In genomic region chr12:17221891-17222428, GRCm38 (mm10) we compare ENCODE assay signal across 9 mouse cellular contexts. TPM values are rescaled to one million over a fixed set of nuclear protein-coding genes. Genes with fewer than 3 reads are reported as not detected.
A peak's percentile ranks its signal among the peaks of the same experiment; 100 is the strongest.
DNase-seq lines count a peak whose midpoint lies in the region; TF ChIP-seq lines count a peak whose summit lies in the region.
"Had no signal": no experiment of that assay in that cellular context is flagged by ENCODE, and none has a peak within 500 bp of the region (broad histone marks: within the 10 kb centered on the region; RNA-seq: fewer than 3 reads in every experiment).

No protein-coding gene starts in this region.

- no peaks in the 10 kb centered on the region for H3K79me2 ChIP-seq in CH12.LX (replicated peaks; ENCODE audit: control insufficient read depth, extremely low read depth, insufficient read depth, poor library complexity, severe bottlenecking)

- peak; percentile 40 for TF ChIP-seq CTCF in kidney, adult 2 months (conservative IDR thresholded peaks at IDR 0.05; ENCODE audit: insufficient read depth, insufficient read length, low read depth, low read length)
- peak; percentile 81 to 91 for TF ChIP-seq CTCF in CH12.LX (conservative IDR thresholded peaks at IDR 0.05 in 1 of 2, IDR thresholded peaks at IDR 0.05 in 1 of 2; ENCODE audit: low read depth in 2 of 2, low read length in 2 of 2)

- no peaks in the 10 kb centered on the region for H3K27me3 ChIP-seq in kidney, adult 2 months (replicated peaks; ENCODE audit: control insufficient read depth, insufficient read depth, low read length)
- H3K27me3 ChIP-seq in CH12.LX (replicated peaks) = no peaks in the 10 kb centered on the region
- H3K27me3 ChIP-seq: heart, embryonic 15.5 days; neural tube, embryonic 12.5 days had no signal

- dilution Hi-C loops in CH12.LX (cut with MboI; ENCODE audit: extremely low pct_ligation_motif_present, extremely low pct_unique_long_range_greater_than_20kb, low sequenced_read_pairs) = no loop called here

- no peak overlapping the region for H3K9ac ChIP-seq in CH12.LX (ENCODE audit: insufficient read depth, low read depth)
- H3K9ac ChIP-seq: heart, embryonic 15.5 days; neural tube, embryonic 12.5 days had no signal

- DNase-seq in kidney, adult 2 months = no peak
- no peak for DNase-seq in kidney, postnatal 25 days
- DNase-seq in CH12.LX (ENCODE audit: extremely low read depth) = peak; percentile 59
- DNase-seq in ZHBTc4 (ENCODE audit: low read depth, low spot score) = peak; percentile 57
- peak; percentile 35 for DNase-seq in lung, postnatal 36 days
- no peak for DNase-seq in cerebellum, postnatal 36 days
- no peak for DNase-seq in layer of hippocampus, adult 18-20 months (ENCODE audit: low spot score in 2 of 2)

- no peaks in the 10 kb centered on the region for H3K9me3 ChIP-seq in CH12.LX (replicated peaks; ENCODE audit: low read length)
- H3K9me3 ChIP-seq: heart, embryonic 15.5 days; neural tube, embryonic 12.5 days had no signal

- H3K4me1 ChIP-seq in kidney, adult 2 months (ENCODE audit: control insufficient read depth, insufficient read depth, low read length) = no peaks in the 10 kb centered on the region
- peaks cover 0 to 5% of the 10 kb centered on the region in 2 experiments; a peak in 2 of 4 replicates for H3K4me1 ChIP-seq in CH12.LX (ENCODE audit: control insufficient read depth in 1 of 2, insufficient read depth in 2 of 2)
- H3K4me1 ChIP-seq: heart, embryonic 15.5 days; neural tube, embryonic 12.5 days had no signal

- no peak for TF ChIP-seq POLR2A in kidney, adult 2 months (IDR thresholded peaks at IDR 0.05; ENCODE audit: low read depth, low read length)
- TF ChIP-seq POLR2A in CH12.LX (IDR thresholded peaks at IDR 0.05; ENCODE audit: low read depth, low read length) = no peak

- no peak overlapping the region for H3K4me3 ChIP-seq in kidney, adult 2 months (ENCODE audit: insufficient read depth, low read depth, low read length)
- H3K4me3 ChIP-seq in CH12.LX (replicated peaks in 1 of 3; ENCODE audit: low read depth in 2 of 3, low read length in 2 of 3, poor library complexity in 1 of 3) = no peak overlapping the region
- H3K4me3 ChIP-seq: heart, embryonic 15.5 days; neural tube, embryonic 12.5 days had no signal

- in situ Hi-C loops in CH12.LX (cut with MboI; ENCODE audit: low pct_ligation_motif_present, low pct_unique_long_range_greater_than_20kb, low sequenced_read_pairs) = no loop called here

- H3K27ac ChIP-seq in kidney, adult 2 months (ENCODE audit: insufficient read depth, low read depth, low read length) = no peak overlapping the region
- H3K27ac ChIP-seq in CH12.LX (ENCODE audit: insufficient read depth, low read depth) = no peak overlapping the region
- H3K27ac ChIP-seq: heart, embryonic 15.5 days; neural tube, embryonic 12.5 days had no signal

- TF ChIP-seq RAD21 in CH12.LX (IDR thresholded peaks at IDR 0.05; ENCODE audit: low read depth, low read length) = peak; percentile 59

- no peaks in the 10 kb centered on the region for H3K36me3 ChIP-seq in kidney, adult 2 months (ENCODE audit: control insufficient read depth, insufficient read depth, low read length)
- no peaks in the 10 kb centered on the region for H3K36me3 ChIP-seq in CH12.LX (replicated peaks in 1 of 2; ENCODE audit: control insufficient read depth in 1 of 2, insufficient read depth in 1 of 2, low read length in 1 of 2)
- H3K36me3 ChIP-seq: heart, embryonic 15.5 days; neural tube, embryonic 12.5 days had no signal

- TF ChIP-seq EP300 in CH12.LX (IDR thresholded peaks at IDR 0.05; ENCODE audit: low read length) = no peak

- WGBS in kidney, adult 2 months = 50% methylated on average over 5 of the region's 5 CpGs

- H3K4me2 ChIP-seq in CH12.LX (ENCODE audit: insufficient read depth, low read depth, poor library complexity, severe bottlenecking) = peak overlapping the region; percentile 64
- H3K4me2 ChIP-seq: heart, embryonic 15.5 days; neural tube, embryonic 12.5 days had no signal

TF ChIP-seq in CH12.LX, 34 proteins besides CTCF, POLR2A, EP300 and RAD21:
- peak; percentile 79 for TF ChIP-seq SMC3 (IDR thresholded peaks at IDR 0.05; ENCODE audit: low read depth, low read length)
- TF ChIP-seq NELFE (IDR thresholded peaks at IDR 0.05; ENCODE audit: low read depth, low read length) = no peak
- no peak for TF ChIP-seq SIN3A (IDR thresholded peaks at IDR 0.05; ENCODE audit: low read length)

RNA-seq across cellular contexts. Expression of gene Pdia6, which starts 44.4 kb away (rescaled TPM):
- 60.0 and 70.7 TPM in 2 replicates for polyA plus RNA-seq in kidney, adult 2 months (2012; rRNA removed)
- total RNA-seq in CH12.LX (2012; rRNA removed) (359 and 526 TPM in 2 replicates), CH12.LX (2014; rRNA removed) (408 and 443 TPM in 2 replicates)
- polyA plus RNA-seq in CH12.LX (2012; ENCODE audit: insufficient read length, low read depth) = 382 and 481 TPM in 2 replicates
- 100 to 1,000 TPM; 146 to 153 TPM for total RNA-seq in layer of hippocampus, adult 18-20 months (2021)

RNA-seq across cellular contexts. Expression of gene Kcnf1, which starts 45.3 kb away (rescaled TPM):
- 0.86 and 1.0 TPM in 2 replicates for polyA plus RNA-seq in kidney, adult 2 months (2012; rRNA removed)
- total RNA-seq in CH12.LX (2012; rRNA removed) (not detected in 2 replicates), CH12.LX (2014; rRNA removed) (not detected in 2 replicates)
- polyA plus RNA-seq in CH12.LX (2012; ENCODE audit: insufficient read length, low read depth) = not detected in 2 replicates
- 10 to 100 TPM; 41.3 to 53.9 TPM for total RNA-seq in layer of hippocampus, adult 18-20 months (2021)

Comparison
In these comparisons a context has a peak if more than half of its experiments do, and no peak if none do; other contexts are left out.
1. DNase-seq: peak in CH12.LX (single experiment), ZHBTc4 (single experiment) and lung, postnatal 36 days (single experiment); none in kidney, adult 2 months (single experiment), kidney, postnatal 25 days (0 of 2), cerebellum, postnatal 36 days (0 of 2) and layer of hippocampus, adult 18-20 months (0 of 2).
2. RNA of gene Kcnf1, which starts 45.3 kb away (total RNA-seq): 41.3 to 53.9 TPM in layer of hippocampus, adult 18-20 months; not detected in CH12.LX; every median in the first group is over 10 times any median in the second.